Mouse (Mus musculus) liver, embryonic 14.5 days (tissue): ENCODE measurements around the gene Spindoc. TPM values are rescaled to one million over a fixed set of nuclear protein-coding genes. Genes with fewer than 3 reads are reported as not detected.

Experiments
- ATAC-seq: fragments of 200-750 bp; cut with Nextera tagmentation; 2 replicates; pipeline ENCODE4 v1.8.0; 2017; ENCODE audit warnings: moderate number of reproducible peaks, mild to moderate bottlenecking, moderate library complexity; ENCODE audit not compliant: insufficient read depth
- DNase-seq, 3 experiments: peaks; one replicate each; pipeline ENCODE4 v3.0.0-alpha.2; 2012 to 2013; ENCODE audit warnings: low read depth in 3 of 3, low spot score in 3 of 3
- H3K27ac ChIP-seq: fragments of 300-500 bp; sonication (generic); 2 replicates; pipeline ENCODE4 v1.5.1; 2014; ENCODE audit warnings: moderate library complexity, mild to moderate bottlenecking, control low read depth, inconsistent platforms
- H3K27me3 ChIP-seq: fragments of 300-500 bp; sonication (generic); 2 replicates; pipeline ENCODE4 v1.6.1; 2014; ENCODE audit warnings: mild to moderate bottlenecking, low read length, moderate library complexity; ENCODE audit not compliant: control insufficient read depth, insufficient read depth
- H3K36me3 ChIP-seq: fragments of 300-500 bp; sonication (generic); replicated peaks from 2 replicates; pipeline ENCODE4 v1.6.1; 2014; ENCODE audit warnings: low read depth; ENCODE audit not compliant: control insufficient read depth, insufficient read depth
- H3K4me1 ChIP-seq, 2 experiments: fragments of 200-500 bp in 1 of 2; fragments of 300-500 bp in 1 of 2; sonication (generic) in 1 of 2; replicated peaks; 2 replicates each; pipeline ENCODE4 v1.6.1; 2012 to 2014; ENCODE audit warnings: antibody characterized with exemption in 1 of 2, inconsistent platforms in 1 of 2, low read length in 1 of 2; ENCODE audit not compliant: control insufficient read depth in 2 of 2, insufficient read depth in 2 of 2
- H3K4me2 ChIP-seq: fragments of 300-500 bp; sonication (generic); 2 replicates; pipeline ENCODE4 v1.6.1; 2014; ENCODE audit warnings: low read depth, mild to moderate bottlenecking, control low read depth, moderate library complexity
- H3K4me3 ChIP-seq, 2 experiments: fragments of 200-500 bp in 1 of 2; fragments of 300-500 bp in 1 of 2; sonication (generic) in 1 of 2; 2 replicates each; pipeline ENCODE4 v1.5.1; 2012 to 2014; ENCODE audit warnings: low read depth in 2 of 2, low read length in 2 of 2, mild to moderate bottlenecking in 2 of 2, control low read depth in 1 of 2, inconsistent platforms in 1 of 2, moderate library complexity in 1 of 2; ENCODE audit not compliant: insufficient read depth in 1 of 2
- H3K9ac ChIP-seq: fragments of 300-500 bp; sonication (generic); replicated peaks from 2 replicates; pipeline ENCODE4 v1.6.1; 2014; ENCODE audit warnings: mild to moderate bottlenecking, control low read depth, moderate library complexity
- H3K9me3 ChIP-seq: fragments of 300-500 bp; sonication (generic); 2 replicates; pipeline ENCODE4 v1.6.1; 2016; ENCODE audit warnings: low read length, mixed read lengths; ENCODE audit not compliant: control insufficient read depth
- CTCF ChIP-seq: IDR thresholded peaks from 2 replicates; pipeline ENCODE4 v1.5.1; 2016; ENCODE audit warnings: antibody characterized with exemption, low read depth, control low read depth
- EP300 ChIP-seq: IDR thresholded peaks from 2 replicates; pipeline ENCODE4 v1.6.1; 2016; ENCODE audit warnings: antibody characterized with exemption, low read depth
- WGBS: fragments of 180-500 bp; shearing (Covaris S2); extraction: QIAGEN DNeasy Blood & Tissue Kit; methylation state at CpG from one replicate; pipeline ENCODE4 v1.1.7; 2014; ENCODE audit not compliant: insufficient replicate concordance; 5-methylcytosine and 5-hydroxymethylcytosine counted together
- polyA plus RNA-seq, 2 experiments: library from polyadenylated mRNA; depleted of rRNA in 1 of 2; stranded (reverse) in 1 of 2; unstranded in 1 of 2; fragments of >200 nt; fragmentation: Nextera tagmentation in 1 of 2; extraction: Ambion mirVana in 1 of 2; gene quantifications; 2 replicates each; pipeline versions ENCODE4 v1.2.1 to v1.2.3; 2012 to 2014

The Spindoc gene
- polyA plus RNA-seq, 2 experiments: 2.2 to 2.5 TPM

- WGBS: 48% methylated on average over 6 of the region's 6 CpGs
- H3K4me1 ChIP-seq: no peaks in the 10 kb centered on the region
- H3K9ac ChIP-seq: no peak overlapping the region
- H3K36me3 ChIP-seq: no peaks in the 10 kb centered on the region
- no peak for TF ChIP-seq CTCF
- TF ChIP-seq EP300: no peak
- no peaks in the 10 kb centered on the region for H3K27me3 ChIP-seq
- H3K4me3 ChIP-seq: no peak overlapping the region
- H3K27ac ChIP-seq: no peak overlapping the region
- no peak for DNase-seq
- ATAC-seq: no peak
- H3K9me3 ChIP-seq: no peaks in the 10 kb centered on the region
- no peak overlapping the region for H3K4me2 ChIP-seq
These were observed 29.2 kb downstream of the Spindoc start for GRCm38 (mm10) chr19:7353636-7354035.

GRCm38 (mm10) chr19:7352809-7353495, 29.8 kb downstream of the Spindoc start:
- ATAC-seq: no peak
- no peaks in the 10 kb centered on the region for H3K27me3 ChIP-seq
- no peak overlapping the region for H3K9ac ChIP-seq
- H3K4me2 ChIP-seq: no peak overlapping the region
- no peaks in the 10 kb centered on the region for H3K9me3 ChIP-seq
- no peaks in the 10 kb centered on the region for H3K36me3 ChIP-seq
- H3K4me3 ChIP-seq: no peak overlapping the region
- 80% methylated on average over 11 of the region's 11 CpGs for WGBS
- no peak for DNase-seq
- no peak overlapping the region for H3K27ac ChIP-seq
- H3K4me1 ChIP-seq: no peaks in the 10 kb centered on the region
- no peak for TF ChIP-seq CTCF
- no peak for TF ChIP-seq EP300

- TF ChIP-seq CTCF (no peak), EP300 (no peak)
- DNase-seq: no peak
- Histone ChIP-seq H3K9ac (no peak overlapping the region), H3K36me3 (no peaks in the 10 kb centered on the region), H3K9me3 (no peaks in the 10 kb centered on the region), H3K4me2 (no peak overlapping the region), H3K4me1 (no peaks in the 10 kb centered on the region), H3K4me3 (no peak overlapping the region), H3K27me3 (no peaks in the 10 kb centered on the region), H3K27ac (no peak overlapping the region)
- 54% methylated on average over 1 of the region's 1 CpGs for WGBS
- no peak for ATAC-seq
These were observed 32.8 kb downstream of the Spindoc start for GRCm38 (mm10) chr19:7349993-7350392.

- H3K27me3 ChIP-seq: no peaks in the 10 kb centered on the region
- TF ChIP-seq EP300 (no peak), CTCF (peak; percentile 81)
- H3K4me1 ChIP-seq: peaks cover 8 to 9% of the 10 kb centered on the region in 2 experiments
- H3K27ac ChIP-seq: no peak overlapping the region
- H3K36me3 ChIP-seq: no peaks in the 10 kb centered on the region
- no peak overlapping the region for H3K4me3 ChIP-seq
- no peak for ATAC-seq
- H3K9me3 ChIP-seq: no peaks in the 10 kb centered on the region
- WGBS: 15% methylated on average over 4 of the region's 4 CpGs
- no peak overlapping the region for H3K9ac ChIP-seq
- no peak overlapping the region for H3K4me2 ChIP-seq
- DNase-seq: no peak
These were observed 37.5 kb downstream of the Spindoc start for GRCm38 (mm10) chr19:7345235-7345755.

GRCm38 (mm10) chr19:7342646-7343045, 40.1 kb downstream of the Spindoc start:
- no peaks in the 10 kb centered on the region for H3K27me3 ChIP-seq
- WGBS: 75% methylated on average over 2 of the region's 2 CpGs
- DNase-seq: no peak
- H3K9me3 ChIP-seq: no peaks in the 10 kb centered on the region
- H3K4me3 ChIP-seq: peak overlapping the region in 1 of 2 experiments; percentile 84; a peak in 1 of 4 replicates
- ATAC-seq: no peak
- H3K4me2 ChIP-seq: peak overlapping the region; percentile 85
- no peaks in the 10 kb centered on the region for H3K36me3 ChIP-seq
- peak overlapping the region; percentile 93 for H3K27ac ChIP-seq
- TF ChIP-seq CTCF: no peak
- TF ChIP-seq EP300: no peak
- peak overlapping the region; percentile 75 for H3K9ac ChIP-seq
- H3K4me1 ChIP-seq: peaks cover 29 to 34% of the 10 kb centered on the region in 2 experiments
